8 mouse cellular contexts compared by ENCODE assay signal in genomic region chr16:38713404-38714258, GRCm38 (mm10). TPM values are rescaled to one million over a fixed set of nuclear protein-coding genes. Genes with fewer than 3 reads are reported as not detected.
DNase-seq lines count a peak whose midpoint lies in the region; ATAC-seq lines count a peak whose summit lies in the region.

No protein-coding gene starts in this region.

- H3K27me3 ChIP-seq in hindbrain, embryonic 16.5 days (replicated peaks; ENCODE audit: control insufficient read depth, insufficient read depth, low read length): no peaks in the 10 kb centered on the region
- H3K27me3 ChIP-seq in midbrain, embryonic 13.5 days: peaks cover 8% of the 10 kb centered on the region; the same call in 1 of the 2 replicates

- peak overlapping the region; percentile 87 for H3K4me2 ChIP-seq in hindbrain, embryonic 16.5 days (ENCODE audit: low read length)
- peak overlapping the region; percentile 96 for H3K4me2 ChIP-seq in midbrain, embryonic 13.5 days (replicated peaks)

- H3K9me3 ChIP-seq in hindbrain, embryonic 16.5 days (ENCODE audit: control insufficient read depth, low read length): no peaks in the 10 kb centered on the region
- H3K9me3 ChIP-seq in midbrain, embryonic 13.5 days: no peaks in the 10 kb centered on the region

- DNase-seq in kidney, postnatal 10 days: peak; percentile 15
- DNase-seq in kidney, postnatal 4 days: no peak
- DNase-seq in urinary bladder, postnatal 25 days (ENCODE audit: low spot score): no peak
- DNase-seq in left cerebral cortex, adult 8-10 months (ENCODE audit: low spot score in 2 of 2): no peak
- DNase-seq in gastrocnemius, postnatal 4 days (ENCODE audit: low spot score in 2 of 2): no peak

- peak overlapping the region; percentile 75 for H3K4me3 ChIP-seq in hindbrain, embryonic 16.5 days (ENCODE audit: low read length)
- peak overlapping the region; percentile 67 for H3K4me3 ChIP-seq in midbrain, embryonic 13.5 days (replicated peaks)

- peak; percentile 42 for ATAC-seq in common myeloid progenitor, adult 5-6 weeks (replicated peaks; ENCODE audit: low read depth, poor library complexity, severe bottlenecking)
- ATAC-seq in hindbrain, embryonic 16.5 days: peak; percentile 67
- peak; percentile 62 for ATAC-seq in midbrain, embryonic 13.5 days

- 29% methylated on average over 17 of the region's 17 CpGs for WGBS in hindbrain, embryonic 16.5 days
- 30% methylated on average over 17 of the region's 17 CpGs for WGBS in midbrain, embryonic 13.5 days

- peak overlapping the region; percentile 81 for H3K9ac ChIP-seq in hindbrain, embryonic 16.5 days (ENCODE audit: low read depth, low read length)
- peak overlapping the region; percentile 79 for H3K9ac ChIP-seq in midbrain, embryonic 13.5 days (replicated peaks)

- H3K27ac ChIP-seq in hindbrain, embryonic 16.5 days (ENCODE audit: low read depth, low read length): peak overlapping the region; percentile 77
- H3K27ac ChIP-seq in midbrain, embryonic 13.5 days: peak overlapping the region; percentile 62; the same call in 1 of the 2 replicates

- no peaks in the 10 kb centered on the region for H3K36me3 ChIP-seq in hindbrain, embryonic 16.5 days (ENCODE audit: control insufficient read depth, insufficient read depth, low read length)
- H3K36me3 ChIP-seq in midbrain, embryonic 13.5 days: no peaks in the 10 kb centered on the region

- peaks cover 4% of the 10 kb centered on the region for H3K4me1 ChIP-seq in hindbrain, embryonic 16.5 days (ENCODE audit: control insufficient read depth, insufficient read depth, low read depth, low read length)
- peaks cover 5% of the 10 kb centered on the region for H3K4me1 ChIP-seq in midbrain, embryonic 13.5 days (replicated peaks)

RNA-seq across cellular contexts. Expression of gene Arhgap31, which starts 0.6 kb away (rescaled TPM):
- total RNA-seq in common myeloid progenitor, adult 5-6 weeks (2017): 4.0 and 4.5 TPM in 2 replicates
- polyA plus RNA-seq in hindbrain, embryonic 16.5 days (2015; fragmentation: Nextera tagmentation; extraction: Ambion mirVana): 4.5 and 6.7 TPM in 2 replicates
- polyA plus RNA-seq in midbrain, embryonic 13.5 days (2015; fragmentation: Nextera tagmentation; extraction: Ambion mirVana): 3.6 and 4.6 TPM in 2 replicates
- total RNA-seq in left cerebral cortex, adult 8-10 months (2022): 10 to 100 TPM; 16.6 to 20.1 (median 18.3) TPM
- total RNA-seq in gastrocnemius, postnatal 4 days (2021): 10 to 100 TPM; 30.1 to 31.2 TPM

RNA-seq across cellular contexts. Expression of gene B4galt4, which starts 28.4 kb away (rescaled TPM):
- total RNA-seq in common myeloid progenitor, adult 5-6 weeks (2017): 30.0 and 30.8 TPM in 2 replicates
- 38.3 and 40.3 TPM in 2 replicates for polyA plus RNA-seq in hindbrain, embryonic 16.5 days (2015; fragmentation: Nextera tagmentation; extraction: Ambion mirVana)
- 23.7 and 24.9 TPM in 2 replicates for polyA plus RNA-seq in midbrain, embryonic 13.5 days (2015; fragmentation: Nextera tagmentation; extraction: Ambion mirVana)
- 10 to 100 TPM; 19.8 to 25.0 (median 22.4) TPM for total RNA-seq in left cerebral cortex, adult 8-10 months (2022)
- 1 to 10 TPM; 6.8 to 8.5 TPM for total RNA-seq in gastrocnemius, postnatal 4 days (2021)
